Mouse (Mus musculus) adrenal gland, postnatal 36 days (tissue): ENCODE data around the gene Sept14. TPM values are rescaled to one million over a fixed set of nuclear protein-coding genes. Genes with fewer than 3 reads are reported as not detected.
"Not testable (repeated sequence)": the region's sequence is repeated elsewhere in the genome, so short reads cannot be mapped to it uniquely, and the experiment has no call there.

Experiments used
- DNase-seq, 2 experiments: peaks; one replicate each; pipeline ENCODE4 v3.0.0; 2021; ENCODE audit warnings: mixed read lengths in 1 of 2
- long read RNA-seq, 2 experiments: library from polyadenylated mRNA; stranded (forward); transcript quantifications; one replicate each; pipeline ENCODE4 v2.0.0; 2021; ENCODE audit warnings: borderline sequencing depth in 2 of 2
- total RNA-seq, 2 experiments: library from RNA; stranded (reverse); gene quantifications; 2 replicates each; pipeline ENCODE4 v1.2.3; 2021

Sept14 gene
- not detected for total RNA-seq
- long read RNA-seq, experiment 1, result 0 reads
- long read RNA-seq, experiment 2, result 0 reads

GRCm38 (mm10) chr5:129708412-129708811 is at the start of gene Sept14:
Gene Sept14, minus strand, starts transcription at chr5:129708512.
- DNase-seq, result no peak

DNA sequence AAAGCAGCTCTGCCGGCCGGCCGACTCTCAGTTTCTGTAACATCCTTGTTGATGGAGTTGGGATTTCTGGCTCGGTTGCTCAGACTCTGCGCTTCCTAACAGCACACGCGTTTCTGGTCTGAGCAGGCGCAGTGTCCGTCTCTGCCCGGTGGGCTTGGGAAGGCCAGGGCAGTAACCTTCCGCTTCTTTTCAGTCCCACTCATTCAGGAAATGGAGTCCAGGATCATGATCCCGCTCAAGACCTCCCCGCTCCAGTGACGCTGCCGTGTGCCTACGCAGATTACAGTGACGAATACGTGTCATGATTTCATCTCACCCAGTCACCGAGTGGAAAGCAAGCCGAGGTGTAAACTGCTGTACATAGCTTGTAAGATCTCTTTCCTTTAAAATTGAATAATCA is 48.6 kb upstream of the Sept14 start:
- DNase-seq, result no peak

- no peak for DNase-seq
Measured at GRCm38 (mm10) chr5:129744050-129744449, 35.7 kb upstream of the Sept14 start.

DNA sequence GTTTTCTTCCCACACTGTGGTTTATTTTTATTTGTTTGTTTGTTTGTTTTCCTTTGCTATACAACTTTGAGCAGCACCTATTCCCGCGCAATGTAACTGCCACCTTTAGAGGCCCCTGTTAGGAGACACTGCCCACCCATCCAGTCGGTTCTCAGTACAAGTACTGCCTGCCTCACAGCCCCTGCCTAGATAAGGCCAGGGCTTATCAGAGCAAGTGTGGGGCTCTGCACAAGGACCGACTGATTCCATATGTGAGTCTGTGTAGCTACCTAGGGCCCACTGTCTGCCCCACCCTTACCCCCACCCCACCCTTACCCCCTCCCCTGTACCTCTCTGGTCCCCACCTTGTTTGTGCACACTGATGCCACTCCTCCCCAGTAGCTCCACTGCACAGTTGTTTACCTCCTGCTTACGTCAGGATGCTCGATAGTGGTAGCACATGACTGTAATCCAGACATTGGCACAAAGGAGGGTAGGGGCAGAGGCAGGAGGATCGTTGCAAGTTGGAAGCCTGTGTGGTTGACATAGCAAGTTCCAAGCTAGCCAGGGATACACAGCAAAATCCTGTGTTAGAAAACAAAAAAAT is 34.7 kb upstream of the Sept14 start:
- DNase-seq, result no peak

DNA sequence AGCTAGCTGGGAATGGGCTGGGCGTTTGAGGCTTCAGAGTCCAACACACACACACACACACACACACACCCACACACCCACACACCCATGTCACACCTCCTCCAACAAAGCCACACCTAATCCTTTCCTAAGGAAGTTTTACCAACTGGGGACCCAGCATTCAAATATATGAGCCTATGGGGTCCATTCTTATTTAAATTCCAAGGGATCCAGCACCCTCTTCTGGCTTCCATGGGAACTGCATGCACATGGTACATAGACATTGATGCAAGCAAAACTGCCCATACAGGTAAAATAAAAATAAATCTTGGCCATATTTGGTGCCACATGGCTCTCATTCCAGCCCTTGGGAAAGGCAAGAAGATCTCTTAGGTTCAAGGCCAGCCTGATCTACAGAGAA is 32.7 kb upstream of the Sept14 start:
- DNase-seq, result peak; percentile 39 to 51

DNA sequence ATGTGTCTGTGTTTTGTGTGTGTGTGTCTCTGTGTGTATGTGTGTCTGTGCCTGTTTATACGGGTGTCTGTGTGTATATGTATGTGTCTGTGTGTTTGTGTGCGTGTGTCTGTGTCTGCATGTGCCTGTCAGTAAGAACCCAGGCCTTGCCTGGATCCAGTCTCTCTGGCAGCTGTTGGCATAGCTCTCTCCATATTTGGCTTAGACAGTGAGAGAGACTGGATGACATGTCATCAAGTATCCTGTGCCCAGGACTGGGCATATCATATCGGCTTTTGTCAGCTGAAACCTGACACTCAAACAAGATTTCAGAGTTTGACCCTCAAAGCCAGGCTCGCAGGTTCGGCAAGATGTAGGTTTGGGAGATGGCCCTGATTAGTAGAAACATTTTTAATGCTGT is 22.7 kb upstream of the Sept14 start:
- DNase-seq, result no peak

- DNase-seq, result peak; percentile 69 to 71
Measured at GRCm38 (mm10) chr5:129730344-129730743, 22.0 kb upstream of the Sept14 start.

GRCm38 (mm10) chr5:129729286-129729685 is 21.0 kb upstream of the Sept14 start:
- DNase-seq, result peak in 1 of 2 experiments; percentile 12

- DNase-seq, result no peak
Measured at GRCm38 (mm10) chr5:129726784-129727183, 18.5 kb upstream of the Sept14 start.

DNA sequence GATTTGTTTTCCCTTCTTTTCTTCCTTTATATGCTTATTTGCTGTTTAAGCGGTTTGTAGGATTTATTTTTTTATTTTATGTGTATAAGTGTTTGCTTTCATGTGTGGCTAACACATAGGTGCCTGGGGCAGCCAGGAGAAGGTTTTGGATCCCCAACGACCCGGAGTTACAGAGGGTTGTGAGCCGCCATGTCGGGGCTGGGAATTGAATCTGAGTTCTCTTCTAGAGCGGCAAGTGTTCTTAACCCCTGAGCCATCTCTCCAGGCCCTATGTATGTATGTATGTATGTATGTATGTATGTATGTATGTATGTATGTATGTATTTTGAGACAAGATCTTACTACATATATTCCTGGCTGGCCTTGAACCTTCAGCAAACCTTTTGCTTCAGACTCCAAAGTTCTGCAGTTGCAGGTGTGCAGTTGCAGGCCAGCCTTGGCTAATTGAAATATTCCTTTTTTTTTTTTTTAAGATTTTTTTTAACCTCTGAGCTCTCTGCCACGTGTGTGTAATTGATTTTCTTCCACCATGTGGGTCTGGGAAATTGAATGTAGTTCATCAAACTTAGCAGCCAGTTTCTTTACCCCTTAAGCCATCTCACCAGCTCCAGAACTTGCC is 17.6 kb upstream of the Sept14 start:
- peak in 1 of 2 experiments; percentile 16 for DNase-seq

DNA sequence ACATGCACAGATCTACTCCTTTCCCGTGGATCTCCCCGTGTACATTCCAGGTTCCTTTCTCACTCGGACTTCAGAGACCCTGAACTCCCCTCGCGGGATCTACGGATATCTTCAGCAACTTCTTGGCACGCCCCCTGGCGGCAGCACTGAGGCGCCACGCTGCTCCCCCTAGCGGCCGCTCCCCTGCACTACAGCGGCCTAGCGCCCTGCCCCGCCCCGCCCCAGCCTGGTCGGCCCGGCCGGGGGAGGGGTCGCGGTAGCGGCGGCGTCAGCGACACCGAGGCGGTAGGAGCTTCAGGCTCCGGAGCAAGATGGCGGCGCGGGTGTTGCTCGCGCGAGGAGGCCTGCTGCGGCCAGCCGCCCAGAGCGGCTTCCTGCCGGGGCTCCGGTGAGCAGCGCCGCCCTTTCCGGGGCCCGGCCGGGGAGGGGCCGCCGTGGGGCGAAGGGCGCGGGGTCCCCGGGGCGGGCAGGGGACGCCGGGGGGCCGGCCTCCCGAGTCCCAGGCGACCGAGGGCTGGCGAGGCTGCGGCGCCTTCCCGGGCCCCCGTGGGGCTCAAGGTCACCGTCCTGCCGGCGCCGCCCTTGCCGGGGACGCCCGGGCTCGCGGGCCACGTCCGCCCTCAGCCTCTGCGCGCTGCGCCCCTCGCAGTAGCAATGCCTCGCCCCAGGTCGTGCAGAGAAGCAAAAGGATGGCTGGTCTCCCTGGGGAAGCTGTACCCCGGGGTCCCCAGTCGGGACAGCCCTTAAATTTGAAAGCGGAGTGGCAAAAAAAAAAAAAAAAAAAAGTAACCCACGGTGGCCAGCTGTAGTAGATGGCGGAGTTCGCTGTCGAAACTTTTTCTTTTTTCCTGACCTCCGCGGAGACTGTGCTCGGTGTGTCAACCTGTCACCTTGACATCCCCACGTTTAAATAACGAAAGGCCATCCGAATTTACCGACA is 16.8 kb upstream of the Sept14 start, which contains the start of gene Nipsnap2:
Nipsnap2 (plus strand) TSS at position 230 of the 940 bp plus-strand sequence.
- peak; percentile 92 to 95 for DNase-seq

DNA sequence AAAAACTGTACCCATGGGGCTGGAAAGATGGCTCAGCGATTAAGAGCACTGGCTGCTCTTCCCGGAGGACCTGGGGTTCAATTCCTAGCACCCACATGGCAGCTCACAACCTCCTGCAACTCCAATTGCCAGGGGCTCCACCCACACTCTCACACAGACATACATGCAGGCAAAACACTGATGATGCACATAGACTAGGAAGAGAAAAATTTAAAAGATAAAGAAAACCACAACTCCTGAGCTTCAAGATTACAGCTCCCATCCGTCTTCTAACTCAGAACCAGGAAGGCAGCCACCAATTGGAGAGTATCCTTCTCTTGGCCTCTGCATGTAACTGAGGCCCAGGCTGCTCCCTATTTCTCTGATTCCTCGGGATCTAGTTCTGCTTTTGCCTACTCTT is 16.0 kb upstream of the Sept14 start:
- no peak for DNase-seq

GRCm38 (mm10) chr5:129720176-129720575 is 11.9 kb upstream of the Sept14 start:
- DNase-seq, result no peak

GRCm38 (mm10) chr5:129717016-129717415 is 8.7 kb upstream of the Sept14 start:
- DNase-seq, result no peak

GRCm38 (mm10) chr5:129715326-129715861 is 7.1 kb upstream of the Sept14 start, which contains the start of gene Mrps17:
Gene Mrps17, plus strand, starts transcription at chr5:129715497.
- peak; percentile 95 for DNase-seq

DNA sequence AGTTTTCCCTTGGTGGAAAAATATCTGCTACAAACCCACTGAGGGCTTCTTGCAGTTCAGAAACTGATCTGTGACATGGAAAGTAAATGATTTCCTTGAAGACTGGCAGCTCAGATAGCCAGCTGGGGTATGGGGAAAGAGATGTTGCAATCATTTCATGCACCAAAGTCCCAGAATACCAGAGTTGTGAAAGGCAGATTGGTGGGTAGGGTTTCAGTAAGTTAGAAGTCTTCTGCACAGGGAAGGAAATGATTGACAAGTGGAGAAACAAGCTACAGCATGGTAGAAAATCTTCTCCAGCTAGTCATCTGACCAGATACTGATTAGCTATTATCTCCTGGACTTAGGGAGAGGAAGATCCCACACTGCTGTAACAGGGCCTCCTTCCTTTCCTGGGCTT is 4.9 kb downstream of the Sept14 start:
- no peak for DNase-seq

GRCm38 (mm10) chr5:129701706-129702105 is 6.6 kb downstream of the Sept14 start:
- DNase-seq, result peak; percentile 42 to 43

GRCm38 (mm10) chr5:129700506-129700905 is 7.8 kb downstream of the Sept14 start:
- DNase-seq, result no peak

GRCm38 (mm10) chr5:129690528-129690927 is 17.8 kb downstream of the Sept14 start:
- no peak for DNase-seq

DNA sequence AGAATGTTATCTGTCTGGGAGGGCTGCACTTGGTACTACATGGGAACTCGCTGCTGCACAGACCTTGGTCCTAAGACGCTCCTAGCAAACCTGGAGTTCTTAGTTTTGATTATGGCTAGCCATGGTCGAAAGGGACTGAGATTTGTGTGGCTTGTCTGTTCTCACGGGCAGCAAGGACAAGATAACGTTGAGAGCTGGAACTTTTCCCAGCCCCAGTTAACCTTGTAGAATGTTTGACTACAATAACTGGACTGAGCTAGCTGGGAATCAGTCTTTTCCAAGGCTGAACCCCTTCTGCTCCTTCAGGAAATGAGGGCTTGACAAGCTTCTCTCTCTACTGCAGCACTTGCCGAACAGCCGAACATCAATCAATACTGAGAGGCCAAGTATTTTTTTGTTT is 20.7 kb downstream of the Sept14 start:
- DNase-seq, result peak; percentile 64 to 72

- DNase-seq, result not testable (repeated sequence)
Measured at GRCm38 (mm10) chr5:129685141-129685540, 23.2 kb downstream of the Sept14 start.

- peak; percentile 83 to 84 for DNase-seq
Measured at GRCm38 (mm10) chr5:129670036-129670458, 38.3 kb downstream of the Sept14 start, which contains the start of gene Zfp11. Gene Zfp11, minus strand, starts transcription at chr5:129670099.
